Mouse (Mus musculus): ENCODE measurements around the gene Pum1.

The Pum1 gene

DNA sequence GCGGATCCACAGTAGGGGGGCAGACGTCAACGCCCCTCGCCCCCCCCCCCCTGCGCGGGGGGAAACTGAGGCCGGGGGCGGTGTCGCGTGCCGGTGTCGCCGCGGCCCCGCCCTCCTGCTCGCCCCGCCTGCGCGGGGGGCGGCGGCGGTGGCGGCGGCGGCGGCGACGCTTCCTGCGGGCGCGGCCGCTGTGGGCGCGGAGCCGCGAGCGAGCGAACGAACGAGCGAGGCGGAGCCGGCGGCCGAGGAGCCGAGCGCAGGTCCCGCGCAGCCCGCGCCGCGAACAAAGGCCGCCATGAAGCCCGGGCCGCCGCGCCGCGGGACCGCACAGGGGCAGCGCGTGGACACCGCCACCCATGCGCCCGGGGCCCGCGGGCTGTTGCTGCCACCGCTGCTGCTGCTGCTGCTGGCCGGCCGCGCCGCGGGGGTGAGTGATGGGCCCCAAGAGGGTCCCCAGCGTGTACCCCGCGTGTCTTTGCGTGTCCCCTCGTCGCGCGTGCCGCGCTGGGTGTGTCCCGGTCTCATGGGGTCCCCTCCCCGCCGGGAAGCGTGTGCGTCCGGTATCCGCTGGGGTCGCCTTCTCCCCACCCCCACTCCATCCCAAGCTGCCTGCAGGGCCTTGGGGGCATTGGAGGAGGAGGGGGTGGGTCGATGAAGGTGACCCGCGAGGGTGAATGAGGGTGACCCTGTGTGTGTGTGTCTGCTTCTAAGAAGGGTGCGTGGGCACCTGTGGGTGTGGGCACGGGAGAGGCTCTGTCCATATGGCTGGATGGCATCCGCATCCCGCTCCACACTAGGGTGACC, 129.5 kb downstream of the Pum1 start, which contains the start of gene Sdc3:
TSS of gene Sdc3 (plus strand) at position 162 of the 804 bp plus-strand sequence.
- DNase-seq (ENCODE audit: low spot score), result no peak

DNA sequence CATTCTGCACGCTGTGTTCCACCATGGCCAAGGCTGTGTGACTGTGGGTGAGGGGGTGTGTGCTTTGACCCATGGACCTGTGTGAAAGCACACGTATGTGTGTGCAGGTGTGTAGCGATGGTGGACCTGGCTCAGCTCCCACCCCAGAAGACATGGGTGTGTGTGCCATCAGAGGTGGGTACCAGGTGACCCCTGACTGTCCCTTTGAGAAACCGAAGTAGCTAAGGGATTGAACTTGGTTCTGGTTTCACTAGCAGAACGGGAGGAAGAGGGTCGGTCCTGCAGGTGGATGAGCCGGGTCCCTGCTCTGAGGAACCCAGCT, 130.0 kb downstream of the Pum1 start:
- no peak for DNase-seq (ENCODE audit: low spot score)

DNA sequence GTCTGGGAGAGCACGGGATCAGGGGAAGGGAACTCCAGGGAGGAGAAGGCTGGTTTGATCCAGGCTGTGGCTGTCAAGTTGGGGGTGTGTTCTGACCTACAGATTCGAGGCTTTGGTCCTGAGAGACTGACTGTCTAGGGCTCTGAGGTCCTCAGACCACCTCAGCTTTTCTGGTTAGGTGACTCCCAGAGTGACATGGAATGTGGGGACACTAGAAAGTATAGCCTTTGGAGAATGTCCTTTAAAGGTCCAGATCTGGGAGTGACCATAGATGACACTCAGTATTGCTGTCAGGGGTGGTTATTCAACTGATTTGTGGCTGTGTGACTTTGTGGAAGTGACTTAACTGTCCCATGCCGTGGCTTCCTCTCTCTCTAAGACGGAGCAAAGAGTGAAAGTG, 131.7 kb downstream of the Pum1 start:
- DNase-seq (ENCODE audit: low spot score), result no peak

DNA sequence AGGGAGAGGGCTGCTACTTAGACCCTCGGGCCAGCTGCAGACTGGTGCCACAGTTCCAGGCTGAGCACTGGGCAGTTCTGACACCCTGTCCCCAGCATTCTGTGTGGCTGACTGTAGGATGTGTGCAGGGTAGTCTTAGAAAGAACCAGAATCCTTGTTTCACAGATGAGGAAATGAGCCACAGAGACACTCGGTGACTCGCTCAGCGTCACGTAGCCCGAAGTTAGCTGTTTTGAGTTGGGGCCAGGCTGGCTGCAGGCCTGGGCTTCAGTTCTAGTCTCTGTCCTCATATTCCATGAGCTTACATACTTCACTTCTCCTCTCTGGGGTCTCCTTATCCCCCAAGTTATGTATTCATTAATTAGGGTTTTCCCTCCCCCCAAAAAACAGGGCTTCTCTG, 132.8 kb downstream of the Pum1 start:
- DNase-seq (ENCODE audit: low spot score), result no peak

DNA sequence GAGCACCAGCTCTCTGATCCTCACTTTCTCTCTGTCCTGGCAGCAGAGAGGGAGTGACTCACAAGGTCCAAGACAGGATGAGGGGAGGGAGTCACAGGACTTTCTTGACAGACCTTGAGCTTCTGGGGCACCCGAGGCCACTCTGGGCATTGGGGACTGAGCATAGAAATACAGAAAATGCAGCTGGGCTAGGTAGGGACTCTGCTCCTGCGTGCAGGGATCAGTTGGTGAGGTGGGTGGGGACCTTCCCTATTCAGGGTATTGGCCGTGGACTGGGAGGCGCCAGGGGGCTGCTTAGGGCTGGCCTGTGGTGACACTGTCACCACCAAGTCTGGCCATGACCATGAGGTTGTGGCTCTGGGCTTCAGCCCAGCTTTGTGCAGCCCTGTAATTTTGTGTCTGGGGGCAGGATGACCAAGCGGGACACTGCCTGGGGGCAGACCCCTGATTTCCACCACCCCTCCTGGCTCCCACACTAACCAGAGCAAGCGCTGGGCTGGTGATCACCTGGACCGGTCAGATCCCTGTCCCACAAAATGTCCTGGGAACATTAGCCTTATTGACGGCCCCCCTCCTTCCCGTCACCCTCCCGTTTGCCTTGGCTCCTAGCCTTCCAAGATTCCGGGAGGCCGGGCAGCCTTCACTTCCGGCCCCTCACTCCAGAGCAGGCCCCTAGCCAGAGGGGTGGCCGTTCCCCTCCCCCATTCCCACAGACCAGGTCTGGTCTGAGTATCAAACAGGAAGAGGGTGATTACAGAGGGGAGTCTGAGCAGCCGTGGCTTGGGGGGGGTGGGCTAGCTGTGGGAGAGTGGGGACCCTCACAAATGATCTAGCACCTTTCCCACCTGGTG, 134.3 kb downstream of the Pum1 start:
- no peak for DNase-seq (ENCODE audit: low spot score)

DNA sequence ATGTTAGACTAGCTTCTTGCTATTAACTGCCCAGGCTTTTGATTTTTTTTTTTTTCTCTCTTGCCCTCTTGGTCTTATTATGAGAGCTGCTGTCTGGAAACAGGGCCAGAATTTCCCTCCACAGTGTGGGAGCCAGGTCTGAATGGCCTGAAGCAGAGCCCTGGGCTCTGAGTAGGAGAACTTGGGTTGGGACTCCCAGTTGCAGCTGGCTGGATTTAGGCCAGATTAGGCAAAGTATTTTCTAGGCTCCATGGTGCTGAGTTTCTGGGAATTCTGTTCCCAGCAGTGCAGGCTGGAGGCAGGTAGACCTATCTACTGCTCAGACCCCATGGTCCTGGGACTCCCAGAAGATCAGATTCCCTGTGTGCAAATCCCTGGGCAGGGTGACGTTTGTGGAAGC, 135.3 kb downstream of the Pum1 start:
- DNase-seq (ENCODE audit: low spot score), result peak; percentile 27

DNA sequence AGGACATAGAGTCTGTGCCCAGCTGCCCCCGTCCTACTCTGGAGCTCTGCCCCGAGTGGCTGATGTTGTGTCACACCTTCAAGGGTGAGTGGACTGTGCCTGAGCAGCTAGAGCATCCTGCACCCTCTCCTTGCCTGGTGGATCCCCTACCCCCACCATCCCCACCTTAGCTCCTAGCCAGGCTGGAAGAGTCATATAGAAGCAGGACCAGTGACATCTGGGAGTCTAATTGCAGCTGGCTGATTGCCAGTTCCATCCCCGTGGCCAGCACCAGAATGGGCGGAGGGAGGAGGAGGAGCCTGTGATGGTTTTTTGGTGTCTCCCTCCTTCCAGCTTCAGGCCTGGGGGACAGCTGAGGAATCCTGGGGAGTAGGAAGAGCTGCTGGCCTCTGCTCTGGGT, 136.0 kb downstream of the Pum1 start:
- DNase-seq (ENCODE audit: low spot score), result no peak

DNA sequence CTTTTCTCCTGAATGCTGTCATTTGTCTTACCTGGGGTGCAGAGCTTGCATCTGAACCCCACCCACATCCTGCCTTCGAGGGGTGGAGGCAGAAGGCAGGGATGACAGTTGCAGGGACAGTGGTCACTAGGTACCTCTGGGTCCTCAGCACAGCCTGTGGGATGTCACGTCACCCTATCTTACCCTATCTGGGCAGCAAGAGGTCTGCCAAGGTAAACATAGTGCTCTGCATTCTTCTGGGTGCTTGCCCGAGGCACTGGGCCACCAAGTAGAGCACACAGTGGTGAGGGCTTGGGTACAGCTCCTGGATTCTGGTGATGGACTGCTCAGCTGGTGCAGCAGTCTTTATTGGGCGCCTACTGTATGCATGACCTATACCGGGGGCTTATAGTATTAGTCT, 136.5 kb downstream of the Pum1 start:
- no peak for DNase-seq (ENCODE audit: low spot score)

DNA sequence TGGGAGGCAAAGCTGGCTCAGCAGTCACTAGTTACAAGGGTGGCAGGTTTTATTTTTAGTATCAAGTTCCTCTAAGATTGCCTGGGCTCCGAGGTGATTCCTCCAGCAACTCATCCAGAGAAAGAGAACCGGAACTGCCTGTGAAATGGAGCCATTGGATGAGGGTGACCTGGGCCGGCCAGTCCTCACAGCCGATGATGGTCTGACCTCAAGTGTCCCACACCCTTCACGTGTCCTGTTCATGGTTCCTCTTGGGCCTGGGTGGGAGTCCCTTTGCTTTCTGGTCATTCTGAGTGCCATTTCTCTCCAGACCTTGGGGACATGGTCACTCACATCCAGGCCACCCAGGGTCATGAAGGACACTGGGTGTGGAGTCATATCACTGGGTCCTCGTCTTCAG, 137.0 kb downstream of the Pum1 start:
- no peak for DNase-seq (ENCODE audit: low spot score)

DNA sequence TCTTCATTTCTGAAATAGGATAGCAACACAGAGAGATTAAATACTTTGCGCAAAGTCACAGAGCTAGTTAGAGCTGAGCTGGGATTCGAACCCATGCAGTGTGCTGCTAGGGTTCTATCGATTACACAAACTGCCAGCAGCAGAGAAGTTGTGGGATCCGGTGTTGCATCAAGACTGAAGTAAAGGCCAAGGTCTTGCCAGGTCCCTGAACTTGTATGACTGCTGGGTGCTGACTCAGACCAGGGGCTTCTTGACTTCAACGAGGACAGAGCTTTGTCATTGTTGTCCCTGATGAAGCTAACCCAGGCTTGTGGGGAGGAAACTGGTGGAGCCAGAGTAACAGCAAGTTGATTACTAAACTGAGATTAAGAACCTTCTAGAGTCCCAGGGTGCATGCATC, 138.1 kb downstream of the Pum1 start:
- no peak for DNase-seq (ENCODE audit: low spot score)

DNA sequence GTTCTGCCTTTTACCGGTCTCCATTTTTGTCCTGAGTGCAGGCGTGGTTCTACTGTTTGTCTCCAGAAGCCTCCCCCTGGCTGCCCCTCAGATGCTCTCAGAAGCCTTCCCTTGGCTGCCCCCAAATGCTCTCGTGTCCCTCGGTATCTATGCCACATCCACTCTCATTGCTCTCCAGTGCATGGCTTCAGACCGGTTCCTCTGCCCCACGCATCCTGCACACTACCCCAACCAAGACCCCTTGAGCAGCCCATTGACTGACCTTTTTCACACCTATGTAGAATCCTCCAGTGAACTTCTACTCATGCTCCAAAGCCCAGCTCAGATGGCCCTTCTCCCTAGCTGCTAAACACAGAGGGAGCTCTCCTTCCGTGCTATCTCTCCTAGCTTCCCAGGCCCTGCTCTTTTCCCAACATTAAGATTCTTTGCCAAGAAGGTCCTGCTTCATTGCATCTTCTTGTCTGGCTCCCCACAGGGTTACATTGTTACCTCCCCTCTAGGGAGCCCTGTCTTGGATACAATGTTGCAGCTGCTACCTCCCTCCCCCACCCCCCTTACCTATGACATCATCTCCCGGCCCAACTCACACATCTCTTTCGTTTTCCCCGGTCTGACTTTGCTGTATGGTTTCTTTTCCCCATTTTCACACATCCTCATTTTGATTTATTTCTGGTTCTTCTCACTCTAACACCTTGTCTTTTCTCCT, 138.7 kb downstream of the Pum1 start:
- DNase-seq (ENCODE audit: low spot score), result no peak

DNA sequence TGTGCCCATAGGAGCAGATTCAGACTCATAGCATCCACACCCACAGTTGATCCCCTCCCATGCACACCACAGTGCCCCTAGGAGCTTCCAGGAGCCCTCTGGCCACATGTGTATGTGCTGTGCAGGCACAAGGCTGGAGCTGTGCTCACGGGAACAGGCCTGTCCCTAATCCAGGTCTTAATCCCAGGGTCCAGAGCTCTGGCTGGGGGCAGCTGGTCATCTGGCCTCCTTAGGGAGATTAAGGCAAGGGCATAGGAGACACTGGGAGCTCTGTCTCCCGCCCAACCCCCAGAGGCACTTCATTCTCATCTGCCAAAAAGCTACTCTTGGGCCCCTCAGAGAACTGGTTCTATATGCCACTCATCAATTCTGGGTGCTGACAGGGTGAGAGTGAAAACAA, 140.5 kb downstream of the Pum1 start:
- no peak for DNase-seq (ENCODE audit: low spot score)

DNA sequence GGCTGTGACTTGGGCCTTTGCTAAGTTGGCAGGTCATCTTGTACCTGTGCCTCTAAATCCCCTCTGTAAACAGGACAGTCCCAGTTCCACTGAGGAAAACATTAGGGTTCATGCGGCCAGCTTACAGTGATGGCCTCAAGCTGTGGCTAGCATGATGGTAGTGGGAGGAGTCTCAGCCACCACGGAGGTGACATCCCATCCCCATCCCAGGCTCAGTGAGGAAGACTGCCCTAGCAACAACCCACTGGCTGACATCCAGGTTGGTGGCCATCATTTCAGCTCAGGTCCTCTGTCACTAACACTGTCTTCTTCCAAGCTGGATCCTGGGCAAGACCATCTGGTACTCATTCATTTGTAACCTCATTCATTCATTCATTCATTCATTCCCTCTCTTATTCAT, 141.2 kb downstream of the Pum1 start:
- DNase-seq (ENCODE audit: low spot score), result no peak

DNA sequence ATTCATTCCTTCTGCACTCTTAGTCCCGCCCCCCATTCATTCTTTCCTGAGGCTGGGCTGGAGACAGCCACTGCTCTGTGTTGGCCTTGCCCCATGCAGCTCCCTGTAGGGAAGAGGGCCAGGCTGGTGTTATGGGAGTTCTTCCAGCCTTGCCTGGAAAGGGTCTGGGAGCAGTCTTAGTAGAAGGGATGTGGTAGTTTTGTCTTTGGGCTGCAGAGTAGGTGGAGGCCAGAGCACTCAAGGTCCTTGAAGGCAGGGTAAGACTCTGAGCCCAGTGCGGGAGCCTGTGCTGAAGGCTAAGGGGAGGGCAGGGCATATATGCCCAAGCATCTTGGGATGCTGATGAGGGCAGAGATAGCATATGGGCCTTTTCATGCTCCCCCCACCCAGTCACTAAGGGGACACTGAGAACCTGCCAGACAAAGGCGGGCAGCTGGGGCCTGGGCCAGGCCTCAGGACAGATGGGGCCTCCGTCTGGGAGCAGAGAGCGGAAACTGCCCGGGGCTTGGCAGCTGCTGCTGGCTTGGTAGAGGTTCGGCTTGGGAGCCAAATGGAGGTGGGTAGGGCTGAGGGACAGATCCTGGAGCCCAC, 141.7 kb downstream of the Pum1 start:
- DNase-seq (ENCODE audit: low spot score), result no peak

DNA sequence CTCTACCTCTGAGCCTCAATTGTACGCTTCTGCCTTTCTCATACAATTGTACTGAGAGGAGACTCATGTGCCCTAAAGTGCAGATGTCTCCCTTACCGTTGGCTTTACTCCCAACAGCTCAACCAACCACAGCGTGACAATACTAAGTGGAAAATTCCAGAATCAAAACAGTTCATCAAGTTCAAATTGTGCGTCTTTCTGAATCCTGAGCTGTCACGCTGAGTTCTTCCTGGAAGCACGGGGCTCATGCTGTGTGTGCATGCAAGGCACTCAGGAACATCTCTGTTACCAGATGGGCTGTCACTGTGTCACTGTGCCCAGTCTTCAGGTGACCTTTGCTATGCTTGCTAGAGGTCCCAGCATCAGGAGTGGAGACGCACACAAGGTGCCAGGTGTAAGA, 142.6 kb downstream of the Pum1 start:
- no peak for DNase-seq (ENCODE audit: low spot score)

DNA sequence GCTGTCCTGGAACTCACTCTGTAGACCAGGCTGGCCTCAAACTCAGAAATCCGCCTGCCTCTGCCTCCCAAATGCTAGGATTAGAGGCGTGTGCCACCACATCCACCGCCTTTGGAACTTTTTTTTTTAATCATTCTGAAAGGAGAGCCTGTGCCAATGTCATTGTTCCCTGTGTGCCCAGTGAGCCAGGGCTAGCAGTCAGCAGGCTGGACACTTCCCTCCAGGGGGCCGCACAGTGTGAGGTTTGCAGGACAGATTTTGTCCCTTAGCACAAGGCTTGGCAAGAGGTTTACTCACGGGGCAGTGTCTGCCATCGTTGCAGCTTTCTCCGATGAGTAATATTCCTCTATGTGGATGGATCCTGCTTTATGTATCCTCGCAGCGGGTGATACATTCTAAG, 143.6 kb downstream of the Pum1 start:
- DNase-seq (ENCODE audit: low spot score), result no peak

DNA sequence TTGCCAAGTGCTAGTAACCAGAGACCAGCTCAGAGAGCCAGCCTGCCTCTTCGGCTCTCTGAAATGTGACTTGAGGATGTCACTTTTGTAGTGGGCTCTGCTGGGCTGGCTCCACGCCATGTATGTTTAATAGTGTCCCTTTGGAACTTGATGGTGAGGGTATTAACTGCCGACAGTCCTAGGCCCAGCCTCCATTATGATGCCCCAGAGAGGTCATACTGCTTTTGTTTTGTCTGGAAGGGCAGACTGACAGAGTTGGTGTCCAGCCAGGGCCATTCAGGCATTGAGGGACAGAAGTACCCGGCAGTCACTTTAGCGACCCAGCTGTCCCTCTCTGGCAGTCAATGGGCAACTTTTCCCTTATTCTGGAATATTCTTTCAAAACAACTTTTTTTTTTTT, 146.7 kb downstream of the Pum1 start:
- DNase-seq (ENCODE audit: low spot score), result peak; percentile 8

DNA sequence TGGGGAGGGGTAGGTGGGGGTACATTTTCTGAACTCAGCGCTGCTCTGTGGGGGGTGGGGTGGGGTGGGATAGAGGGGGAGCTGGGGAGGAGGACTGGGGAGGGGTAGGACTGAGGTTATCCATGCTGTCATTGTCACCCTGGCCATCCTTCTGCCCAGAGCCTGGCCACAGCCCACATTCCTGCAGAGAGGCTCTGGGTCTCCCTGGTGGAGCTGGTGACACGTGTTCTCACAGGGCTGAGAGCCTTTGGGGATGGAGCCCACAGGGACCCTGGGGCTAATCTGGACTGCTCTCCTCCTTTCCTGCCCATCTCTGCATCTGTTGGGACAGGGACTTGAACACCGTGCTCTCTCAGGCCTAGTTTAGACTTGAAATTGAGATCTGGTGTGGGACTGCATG, 147.7 kb downstream of the Pum1 start:
- DNase-seq (ENCODE audit: low spot score), result no peak

DNA sequence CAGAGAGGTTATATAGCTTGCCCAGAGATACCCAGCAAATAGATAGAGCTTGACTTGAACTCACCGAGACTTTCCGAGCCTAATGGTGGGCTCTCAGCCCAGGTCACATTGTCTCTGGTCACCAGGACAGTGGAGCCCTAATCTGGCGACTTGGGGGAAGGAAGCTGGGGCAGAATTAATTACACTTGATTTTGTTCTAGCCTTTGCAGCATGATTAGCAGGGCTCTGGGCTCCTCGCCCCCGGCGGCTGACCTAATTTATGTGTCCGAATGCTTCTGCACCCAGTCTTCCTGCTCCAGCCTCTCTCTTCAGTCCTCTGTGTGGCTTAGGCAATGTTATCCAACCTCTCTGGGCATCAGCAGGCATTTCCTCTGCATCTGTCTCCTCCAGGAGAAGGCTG, 148.3 kb downstream of the Pum1 start:
- no peak for DNase-seq (ENCODE audit: low spot score)

DNA sequence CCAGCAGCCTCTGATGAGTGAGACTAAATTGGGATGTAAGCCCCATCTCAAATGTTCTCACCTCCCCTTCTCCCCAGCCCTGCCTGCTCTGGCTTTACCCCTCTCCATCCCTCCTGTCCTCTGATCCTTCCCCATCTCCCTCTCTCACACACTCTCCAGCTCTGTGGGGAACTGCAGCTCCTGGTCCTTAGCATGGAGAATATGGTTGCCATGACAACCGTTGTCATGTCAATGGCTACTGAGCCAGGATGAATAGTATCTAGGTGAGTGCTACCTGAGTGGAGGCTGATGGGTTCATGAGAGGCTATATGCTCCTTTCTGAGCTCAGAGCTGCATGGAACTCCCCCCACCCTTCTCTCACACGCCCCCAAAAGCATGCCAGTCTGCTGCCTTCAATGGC, 150.8 kb downstream of the Pum1 start:
- DNase-seq (ENCODE audit: low spot score), result no peak

DNA sequence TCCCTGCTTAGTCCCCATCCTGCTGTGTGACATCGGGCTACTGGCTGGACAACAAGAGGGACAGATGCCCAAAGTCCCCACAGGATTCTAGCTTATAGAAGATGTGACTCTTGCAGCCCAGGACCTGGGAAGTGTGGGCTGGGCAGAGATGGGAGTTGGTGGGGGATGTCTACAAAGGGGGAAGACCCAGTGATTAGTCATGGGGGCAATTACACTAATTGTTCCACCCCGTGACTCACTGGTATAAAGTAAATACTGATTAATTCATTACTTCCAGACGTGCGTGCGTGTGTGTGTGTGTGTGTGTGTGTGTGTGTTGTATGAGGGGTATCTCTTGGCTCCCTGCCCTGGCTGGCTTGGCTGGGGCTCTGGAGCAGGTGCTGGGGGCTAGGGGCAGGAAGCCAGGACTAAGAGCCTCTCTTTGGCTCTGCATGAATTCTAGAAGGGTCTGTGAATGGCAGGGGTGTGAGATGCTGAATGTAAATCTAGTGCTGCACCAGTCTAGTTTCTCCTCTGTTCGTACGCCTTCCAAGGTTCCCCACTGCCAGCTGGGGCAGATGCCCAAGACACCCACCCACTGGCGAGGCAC, 151.7 kb downstream of the Pum1 start:
- DNase-seq (ENCODE audit: low spot score), result no peak

DNA sequence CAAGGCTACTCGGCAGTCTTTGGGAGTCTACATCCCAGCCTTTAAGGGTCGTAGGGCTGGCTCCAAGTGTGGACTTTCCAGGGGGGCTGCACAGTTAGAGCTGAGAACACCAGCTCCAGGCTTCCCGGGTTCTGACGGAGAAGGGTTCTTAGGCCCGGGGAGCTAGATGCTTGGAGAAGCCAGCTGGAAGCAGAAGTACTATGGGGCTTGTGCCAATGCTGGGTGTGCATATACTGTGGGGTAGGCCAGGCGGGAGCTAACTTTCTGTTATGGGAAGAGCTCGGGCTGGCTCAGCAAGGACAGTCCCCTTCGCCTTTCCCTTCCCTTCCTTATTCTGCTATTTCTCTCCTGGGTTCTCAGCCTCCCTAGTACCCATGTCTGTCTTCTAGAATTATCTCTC, 152.7 kb downstream of the Pum1 start:
- DNase-seq (ENCODE audit: low spot score), result no peak

Data from adipocyte (in vitro differentiated cells).